Mouse (Mus musculus) midbrain, embryonic 15.5 days (tissue): ENCODE measurements around the gene Olfr229. TPM values are rescaled to one million over a fixed set of nuclear protein-coding genes. Genes with fewer than 3 reads are reported as not detected.

Experiments used
- polyA plus RNA-seq: library from polyadenylated mRNA; unstranded; fragments of >200 nt; fragmentation: Nextera tagmentation; extraction: Ambion mirVana; gene quantifications from 2 replicates; pipeline ENCODE4 v1.2.1, GENCODE M21; 2015

Gene Olfr229
- polyA plus RNA-seq, 1 experiment from 2014 or later, result not detected

Other genes with a start within 250 kb of the Olfr229 start
- gene Olfr963, start 240.1 kb upstream of the Olfr229 start, polyA plus RNA-seq, result not detected in 2 replicates
- not detected in 2 replicates for gene Olfr149, start 200.2 kb upstream of the Olfr229 start, polyA plus RNA-seq
- not detected in 2 replicates for gene Olfr965, start 196.0 kb upstream of the Olfr229 start, polyA plus RNA-seq
- gene Olfr150, start 176.4 kb upstream of the Olfr229 start, polyA plus RNA-seq, result not detected in 2 replicates
- not detected in 2 replicates for gene Olfr967, start 161.1 kb upstream of the Olfr229 start, polyA plus RNA-seq
- gene Olfr968, start 124.1 kb upstream of the Olfr229 start, polyA plus RNA-seq, result not detected in 2 replicates
- not detected in 2 replicates for gene Olfr969, start 116.4 kb upstream of the Olfr229 start, polyA plus RNA-seq
- gene Olfr970, start 98.5 kb upstream of the Olfr229 start, polyA plus RNA-seq, result not detected in 2 replicates
- gene Olfr971, start 70.5 kb upstream of the Olfr229 start, polyA plus RNA-seq, result not detected in 2 replicates
- gene Olfr972, start 40.9 kb upstream of the Olfr229 start, polyA plus RNA-seq, result not detected in 2 replicates
- gene Olfr974, start 30.2 kb downstream of the Olfr229 start, polyA plus RNA-seq, result not detected in 2 replicates
- 0.09 TPM in 1 of 2 replicates, not detected in the other for gene Olfr975, start 44.7 kb downstream of the Olfr229 start, polyA plus RNA-seq
- gene Olfr976, start 53.8 kb downstream of the Olfr229 start, polyA plus RNA-seq, result not detected in 2 replicates
- gene Olfr978, start 84.8 kb downstream of the Olfr229 start, polyA plus RNA-seq, result not detected in 2 replicates
- gene Olfr979, start 96.1 kb downstream of the Olfr229 start, polyA plus RNA-seq, result not detected in 2 replicates
- not detected in 2 replicates for gene Olfr980, start 102.2 kb downstream of the Olfr229 start, polyA plus RNA-seq
- gene Olfr981, start 114.1 kb downstream of the Olfr229 start, polyA plus RNA-seq, result not detected in 2 replicates
- gene Olfr982, start 166.5 kb downstream of the Olfr229 start, polyA plus RNA-seq, result not detected in 2 replicates
- gene Olfr983, start 186.3 kb downstream of the Olfr229 start, polyA plus RNA-seq, result not detected in 2 replicates
- gene Olfr984, start 206.9 kb downstream of the Olfr229 start, polyA plus RNA-seq, result not detected in 2 replicates
- gene Olfr985, start 222.8 kb downstream of the Olfr229 start, polyA plus RNA-seq, result not detected in 2 replicates
- gene Tmem225, start 240.8 kb downstream of the Olfr229 start, polyA plus RNA-seq, result not detected in 2 replicates